Mouse (Mus musculus) CH12.LX (cell line): ENCODE data around the gene Ebf4.

Experiments used
- CTCF ChIP-seq, 2 experiments: IDR thresholded peaks in 1 of 2; conservative IDR thresholded peaks in 1 of 2; 2 replicates each; pipeline ENCODE4 v1.5.1; 2011 to 2012; ENCODE audit warnings: low read depth in 2 of 2, low read length in 2 of 2, improper control_type of control experiment in 1 of 2, inconsistent platforms in 1 of 2, mild to moderate bottlenecking in 1 of 2, moderate library complexity in 1 of 2
- E2F4 ChIP-seq: IDR thresholded peaks from 2 replicates; pipeline ENCODE4 v1.6.1; 2011; ENCODE audit warnings: low read depth, low read length, improper control_type of control experiment; ENCODE audit not compliant: insufficient replicate concordance
- ELF1 ChIP-seq: IDR thresholded peaks from 2 replicates; pipeline ENCODE4 v1.6.1; 2014; ENCODE audit warnings: low read depth, mild to moderate bottlenecking, inconsistent platforms, low read length, improper control_type of control experiment
- EP300 ChIP-seq: IDR thresholded peaks from 2 replicates; pipeline ENCODE4 v1.6.1; 2011; ENCODE audit warnings: low read length, improper control_type of control experiment
- ETS1 ChIP-seq: conservative IDR thresholded peaks from 2 replicates; pipeline ENCODE4 v1.6.1; 2012; ENCODE audit warnings: low read depth, mild to moderate bottlenecking, inconsistent platforms, low read length, improper control_type of control experiment, moderate library complexity
- JUND ChIP-seq: conservative IDR thresholded peaks from 2 replicates; pipeline ENCODE4 v1.6.1; 2011; ENCODE audit warnings: low read depth, low read length, improper control_type of control experiment
- MAFK ChIP-seq: IDR thresholded peaks from 2 replicates; pipeline ENCODE4 v1.6.1; 2011; ENCODE audit warnings: low read length, improper control_type of control experiment; ENCODE audit not compliant: insufficient replicate concordance
- MYC ChIP-seq: IDR thresholded peaks from 2 replicates; pipeline ENCODE4 v1.6.1; 2011; ENCODE audit warnings: low read depth, mild to moderate bottlenecking, improper control_type of control experiment, low read length
- POLR2A ChIP-seq: IDR thresholded peaks from 2 replicates; pipeline ENCODE4 v1.6.1; 2011; ENCODE audit warnings: low read depth, mild to moderate bottlenecking, improper control_type of control experiment, low read length
- SMC3 ChIP-seq: IDR thresholded peaks from 2 replicates; pipeline ENCODE4 v1.6.1; 2011; ENCODE audit warnings: low read depth, low read length, improper control_type of control experiment
- UBTF ChIP-seq: IDR thresholded peaks from 2 replicates; pipeline ENCODE4 v1.6.1; 2012; ENCODE audit warnings: low read depth, mild to moderate bottlenecking, inconsistent platforms, low read length, improper control_type of control experiment, moderate library complexity
- USF1 ChIP-seq: IDR thresholded peaks from 2 replicates; pipeline ENCODE4 v1.6.1; 2014; ENCODE audit warnings: low read depth, mild to moderate bottlenecking, inconsistent platforms, low read length, improper control_type of control experiment

- no peak for TF ChIP-seq POLR2A
- no peak for TF ChIP-seq ETS1
- no peak for TF ChIP-seq EP300
- TF ChIP-seq CTCF (conservative IDR thresholded peaks at IDR 0.05 in 1 of 2, IDR thresholded peaks at IDR 0.05 in 1 of 2; ENCODE audit: low read depth in 2 of 2, low read length in 2 of 2) = no peak
- no peak for TF ChIP-seq ELF1
- no peak for TF ChIP-seq USF1
- TF ChIP-seq UBTF = no peak
- no peak for TF ChIP-seq MAFK
- no peak for TF ChIP-seq SMC3
- no peak for TF ChIP-seq JUND
- no peak for TF ChIP-seq E2F4
- no peak for TF ChIP-seq MYC
Observed at GRCm38 (mm10) chr2:130248226-130248625, 46.7 kb upstream of the Ebf4 start.
